Mouse (Mus musculus) myocyte (in vitro differentiated cells): ENCODE data around the gene Lca5l.

Experiments used
- CEBPB ChIP-seq: IDR thresholded peaks from 2 replicates; pipeline ENCODE4 v1.6.1; 2011; ENCODE audit warnings: mild to moderate bottlenecking, moderate library complexity; ENCODE audit not compliant: poor library complexity, insufficient read depth, severe bottlenecking
- E2F4 ChIP-seq: IDR thresholded peaks from one replicate; pipeline ENCODE4 v1.6.1; 2011; ENCODE audit warnings: mild to moderate bottlenecking, control low read depth, moderate library complexity; ENCODE audit not compliant: insufficient read depth
- MAX ChIP-seq: IDR thresholded peaks from one replicate; pipeline ENCODE4 v1.6.1; 2011; ENCODE audit warnings: low read depth, mild to moderate bottlenecking, control low read depth
- MYOD1 ChIP-seq, 3 experiments: IDR thresholded peaks; one replicate each; pipeline ENCODE4 v1.6.1; 2011; ENCODE audit warnings: control low read depth in 2 of 3, low read depth in 2 of 3, mild to moderate bottlenecking in 2 of 3, moderate library complexity in 1 of 3; ENCODE audit not compliant: insufficient read length in 2 of 3, control insufficient read depth in 1 of 3
- MYOG ChIP-seq, 3 experiments: IDR thresholded peaks; one replicate each; pipeline ENCODE4 v1.6.1; 2011; ENCODE audit warnings: control low read depth in 2 of 3, low read depth in 2 of 3, mild to moderate bottlenecking in 2 of 3; ENCODE audit not compliant: insufficient read length in 2 of 3, control insufficient read depth in 1 of 3, insufficient read depth in 1 of 3
- POLR2A ChIP-seq: IDR thresholded peaks from one replicate; pipeline ENCODE4 v1.6.1; 2011; ENCODE audit warnings: low read depth, mild to moderate bottlenecking, control low read depth, moderate library complexity; ENCODE audit not compliant: insufficient read length
- POLR2AphosphoS2 ChIP-seq: IDR thresholded peaks from one replicate; pipeline ENCODE4 v1.6.1; 2011; ENCODE audit warnings: low read depth, control low read depth; ENCODE audit not compliant: insufficient read length
- SRF ChIP-seq: IDR thresholded peaks from one replicate; pipeline ENCODE4 v1.6.1; 2011; ENCODE audit warnings: low read depth; ENCODE audit not compliant: control insufficient read depth, insufficient read length
- TCF12 ChIP-seq: IDR thresholded peaks from one replicate; pipeline ENCODE4 v1.6.1; 2011; ENCODE audit warnings: mild to moderate bottlenecking, control low read depth; ENCODE audit not compliant: poor library complexity, insufficient read depth, severe bottlenecking
- TCF3 ChIP-seq: IDR thresholded peaks from one replicate; pipeline ENCODE4 v1.6.1; 2011; ENCODE audit warnings: low read depth, control low read depth; ENCODE audit not compliant: insufficient read length
- USF1 ChIP-seq: IDR thresholded peaks from one replicate; pipeline ENCODE4 v1.6.1; 2011; ENCODE audit warnings: low read depth, mild to moderate bottlenecking, control low read depth, moderate library complexity

- no peak for TF ChIP-seq POLR2AphosphoS2
- TF ChIP-seq POLR2A: no peak
- TF ChIP-seq E2F4: no peak
- no peak for TF ChIP-seq MYOD1 (IDR thresholded peaks at IDR 0.05; ENCODE audit: control insufficient read depth in 1 of 3, insufficient read length in 2 of 3, low read depth in 2 of 3)
- TF ChIP-seq TCF12: no peak
- no peak for TF ChIP-seq MAX
- no peak for TF ChIP-seq USF1
- TF ChIP-seq MYOG (IDR thresholded peaks at IDR 0.05; ENCODE audit: control insufficient read depth in 1 of 3, insufficient read depth in 1 of 3, insufficient read length in 2 of 3, low read depth in 2 of 3): no peak
- no peak for TF ChIP-seq CEBPB
- TF ChIP-seq SRF: no peak
- TF ChIP-seq TCF3: no peak
Measured at GRCm38 (mm10) chr16:96229044-96229555, 37.0 kb upstream of the Lca5l start.
